Mouse (Mus musculus) forebrain, embryonic 15.5 days (tissue): ENCODE measurements around the gene Iqsec3. TPM values are rescaled to one million over a fixed set of nuclear protein-coding genes. Genes with fewer than 3 reads are reported as not detected.

Source experiments
- ATAC-seq: fragments of 200-750 bp; cut with Nextera tagmentation; replicated peaks from 2 replicates; pipeline ENCODE4 v1.8.0; 2017; ENCODE audit warnings: mild to moderate bottlenecking, moderate TSS enrichment, moderate library complexity
- H3K27ac ChIP-seq: fragments of 300-500 bp; sonication (generic); replicated peaks from 2 replicates; pipeline ENCODE4 v1.5.1; 2015; ENCODE audit warnings: mild to moderate bottlenecking, inconsistent platforms
- H3K27me3 ChIP-seq: fragments of 300-500 bp; sonication (generic); 2 replicates; pipeline ENCODE4 v1.6.1; 2015; ENCODE audit warnings: inconsistent platforms
- H3K36me3 ChIP-seq: fragments of 300-500 bp; sonication (generic); 2 replicates; pipeline ENCODE4 v1.6.1; 2015; ENCODE audit warnings: mild to moderate bottlenecking, inconsistent platforms
- H3K4me1 ChIP-seq: fragments of 300-500 bp; sonication (generic); 2 replicates; pipeline ENCODE4 v1.6.1; 2015; ENCODE audit warnings: inconsistent platforms
- H3K4me2 ChIP-seq: fragments of 300-500 bp; sonication (generic); replicated peaks from 2 replicates; pipeline ENCODE4 v1.6.1; 2015; ENCODE audit warnings: mild to moderate bottlenecking, inconsistent platforms
- H3K4me3 ChIP-seq: fragments of 300-500 bp; sonication (generic); 2 replicates; pipeline ENCODE4 v1.5.1; 2015; ENCODE audit warnings: mild to moderate bottlenecking, inconsistent platforms
- H3K9ac ChIP-seq: fragments of 300-500 bp; sonication (generic); replicated peaks from 2 replicates; pipeline ENCODE4 v1.6.1; 2015; ENCODE audit warnings: mild to moderate bottlenecking, inconsistent platforms
- H3K9me3 ChIP-seq: fragments of 300-500 bp; sonication (generic); 2 replicates; pipeline ENCODE4 v1.6.1; 2016; ENCODE audit warnings: inconsistent platforms
- WGBS: fragments of 180-500 bp; shearing (Covaris S2); methylation state at CpG from one replicate; pipeline ENCODE4 v1.1.7; 2015; ENCODE audit warnings: mixed read lengths; 5-methylcytosine and 5-hydroxymethylcytosine counted together
- microRNA-seq: library from miRNA; unstranded; fragments of <30 nt; microRNA quantifications from one replicate; pipeline ENCODE4, GENCODE M21; 2016
- polyA plus RNA-seq: library from polyadenylated mRNA; unstranded; fragments of >200 nt; fragmentation: Nextera tagmentation; extraction: Ambion mirVana; gene quantifications from 2 replicates; pipeline ENCODE4 v1.2.1, GENCODE M21; 2015

Iqsec3 gene
- polyA plus RNA-seq, 1 experiment from 2014 or later, result 5.1 TPM

- Histone ChIP-seq H3K9me3 (no peaks in the 10 kb centered on the region), H3K4me2 (no peak overlapping the region), H3K27ac (peak overlapping the region; percentile 34; the same call in 1 of the 2 replicates), H3K27me3 (no peaks in the 10 kb centered on the region), H3K9ac (no peak overlapping the region), H3K36me3 (no peaks in the 10 kb centered on the region), H3K4me3 (no peak overlapping the region), H3K4me1 (peaks cover 23% of the 10 kb centered on the region)
- WGBS, result 27% methylated on average over 9 of the region's 9 CpGs
- ATAC-seq, result peak; percentile 65
Observed at GRCm38 (mm10) chr6:121328417-121328884, 145.0 kb downstream of the Iqsec3 start.

- Histone ChIP-seq H3K4me2 (no peak overlapping the region), H3K27ac (no peak overlapping the region), H3K4me3 (no peak overlapping the region), H3K36me3 (no peaks in the 10 kb centered on the region), H3K9ac (no peak overlapping the region), H3K4me1 (peaks cover 23% of the 10 kb centered on the region), H3K9me3 (no peaks in the 10 kb centered on the region), H3K27me3 (no peaks in the 10 kb centered on the region)
- no peak for ATAC-seq
- 79% methylated on average over 10 of the region's 10 CpGs for WGBS
Observed at GRCm38 (mm10) chr6:121326486-121327069, 146.9 kb downstream of the Iqsec3 start.

GRCm38 (mm10) chr6:121325740-121326139, 147.7 kb downstream of the Iqsec3 start:
- peaks cover 23% of the 10 kb centered on the region for H3K4me1 ChIP-seq
- H3K4me3 ChIP-seq, result no peak overlapping the region
- no peak overlapping the region for H3K27ac ChIP-seq
- no peak for ATAC-seq
- H3K9ac ChIP-seq, result no peak overlapping the region
- H3K36me3 ChIP-seq, result no peaks in the 10 kb centered on the region
- 80% methylated on average over 9 of the region's 9 CpGs for WGBS
- no peaks in the 10 kb centered on the region for H3K27me3 ChIP-seq
- H3K9me3 ChIP-seq, result no peaks in the 10 kb centered on the region
- H3K4me2 ChIP-seq, result no peak overlapping the region

- no peak overlapping the region for H3K4me3 ChIP-seq
- H3K9ac ChIP-seq, result no peak overlapping the region
- no peak overlapping the region for H3K4me2 ChIP-seq
- no peaks in the 10 kb centered on the region for H3K9me3 ChIP-seq
- no peaks in the 10 kb centered on the region for H3K36me3 ChIP-seq
- H3K27ac ChIP-seq, result no peak overlapping the region
- peaks cover 23% of the 10 kb centered on the region for H3K4me1 ChIP-seq
- ATAC-seq, result peak; percentile 42; the same call in 1 of the 2 replicates
- 69% methylated on average over 3 of the region's 3 CpGs for WGBS
- H3K27me3 ChIP-seq, result no peaks in the 10 kb centered on the region
Observed at GRCm38 (mm10) chr6:121325298-121325697, 148.2 kb downstream of the Iqsec3 start.

Small RNA genes lying within 50 kb of the gene (microRNA-seq; reads per million reads assigned to microRNA genes)
- gene Gm24855, result not detected

Other genes with a start within 250 kb of the Iqsec3 start
- 0.64 and 0.92 TPM in 2 replicates for gene Usp18, start 227.8 kb downstream of the Iqsec3 start, polyA plus RNA-seq
- 16.4 and 18.6 TPM in 2 replicates for gene Slc6a13, start 173.5 kb downstream of the Iqsec3 start, polyA plus RNA-seq
- gene Slc6a12, start 130.6 kb downstream of the Iqsec3 start, polyA plus RNA-seq, result 0.47 and 0.49 TPM in 2 replicates
- 3.7 and 4.2 TPM in 2 replicates for gene A2m, start 161.7 kb upstream of the Iqsec3 start, polyA plus RNA-seq